ENCODE assay signal across 10 mouse cellular contexts in the genomic region with DNA sequence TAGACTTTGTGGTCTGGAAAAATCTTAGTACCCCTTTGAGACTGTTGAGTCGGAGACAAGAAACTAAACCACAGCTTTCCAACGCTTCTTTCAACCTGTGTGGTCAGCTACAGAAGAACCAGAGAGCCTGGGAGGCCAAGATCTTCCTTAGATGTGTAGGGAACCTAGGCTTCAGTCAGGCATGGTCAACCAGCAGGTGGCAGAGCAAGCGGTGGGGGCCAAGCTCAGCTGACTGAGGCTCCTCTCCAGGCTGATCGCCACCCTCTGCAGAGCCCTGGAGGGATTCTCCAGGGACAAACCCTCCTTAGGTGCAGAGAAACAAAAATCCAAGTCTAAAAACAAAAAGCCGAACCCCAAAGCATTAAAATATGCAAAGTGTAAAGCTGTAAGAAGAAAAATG. TPM values are rescaled to one million over a fixed set of nuclear protein-coding genes. Genes with fewer than 3 reads are reported as not detected.
DNase-seq lines count a peak whose midpoint lies in the region; ATAC-seq lines count a peak whose summit lies in the region.
"Had no signal": no experiment of that assay in that cellular context is flagged by ENCODE, and none has a peak within 500 bp of the region (broad histone marks: within the 10 kb centered on the region; RNA-seq: fewer than 3 reads in every experiment).

No protein-coding gene starts in this region.

- 63% methylated on average over 5 of the region's 5 CpGs for WGBS in neural tube, embryonic 15.5 days

- H3K4me3 ChIP-seq in neural tube, embryonic 15.5 days (replicated peaks) = no peak overlapping the region
- H3K4me3 ChIP-seq: erythroblast, embryonic 14.5 days; limb, embryonic 12.5 days had no signal

- no peaks in the 10 kb centered on the region for H3K27me3 ChIP-seq in neural tube, embryonic 15.5 days (replicated peaks)
- H3K27me3 ChIP-seq: limb, embryonic 12.5 days had no signal

- H3K9ac ChIP-seq in neural tube, embryonic 15.5 days (replicated peaks) = no peak overlapping the region
- H3K9ac ChIP-seq: limb, embryonic 12.5 days had no signal

- peak; percentile 90 for DNase-seq in heart, adult 11 months
- no peak for DNase-seq in heart, postnatal 25 days (ENCODE audit: low spot score)
- peak; percentile 47 for DNase-seq in A20 (ENCODE audit: low read depth, low spot score)
- peak; percentile 81 for DNase-seq in adrenal gland, postnatal 14 days
- DNase-seq in kidney, postnatal 14 days = peak; percentile 58
- peak; percentile 16 to 69 for DNase-seq in spleen, postnatal 10 days (ENCODE audit: low spot score in 2 of 2)
- DNase-seq in cerebellum, adult 9-10 months = no peak

- no peak for ATAC-seq in neural tube, embryonic 15.5 days (ENCODE audit: low FRiP score)

- H3K36me3 ChIP-seq in neural tube, embryonic 15.5 days = no peaks in the 10 kb centered on the region
- H3K36me3 ChIP-seq: limb, embryonic 12.5 days had no signal

- no peaks in the 10 kb centered on the region for H3K4me1 ChIP-seq in neural tube, embryonic 15.5 days
- H3K4me1 ChIP-seq: limb, embryonic 12.5 days had no signal

- intact Hi-C loops in heart, postnatal 25 days (cut with DNase I) = loop anchor here (1.0 to 2.0 kb wide), 2 partner anchors 41 to 112 kb away; no protein-coding TSS in a partner anchor

- no peak overlapping the region for H3K4me2 ChIP-seq in neural tube, embryonic 15.5 days
- H3K4me2 ChIP-seq: limb, embryonic 12.5 days had no signal

- H3K9me3 ChIP-seq in neural tube, embryonic 15.5 days (replicated peaks) = no peaks in the 10 kb centered on the region
- H3K9me3 ChIP-seq: limb, embryonic 12.5 days had no signal

- no peak overlapping the region for H3K27ac ChIP-seq in neural tube, embryonic 15.5 days (replicated peaks)
- H3K27ac ChIP-seq: limb, embryonic 12.5 days had no signal

RNA-seq across cellular contexts. Expression of a gene that starts 13.4 kb away (rescaled TPM):
- total RNA-seq in heart, postnatal 25 days (2021) = 100 to 1,000 TPM; 240 to 246 TPM
- 146 and 152 TPM in 2 replicates for total RNA-seq in adrenal gland, postnatal 14 days (2021)
- polyA plus RNA-seq in neural tube, embryonic 15.5 days (2015; fragmentation: Nextera tagmentation; extraction: Ambion mirVana) = 98.4 and 142 TPM in 2 replicates

RNA-seq across cellular contexts. Expression of a gene that starts 31.3 kb away (rescaled TPM):
- total RNA-seq in heart, postnatal 25 days (2021) = 10 to 100 TPM; 11.4 to 13.4 TPM
- 8.3 and 12.2 TPM in 2 replicates for total RNA-seq in adrenal gland, postnatal 14 days (2021)
- polyA plus RNA-seq in neural tube, embryonic 15.5 days (2015; fragmentation: Nextera tagmentation; extraction: Ambion mirVana) = 0.56 and 2.7 TPM in 2 replicates
- polyA plus RNA-seq: erythroblast, embryonic 14.5 days had no signal

RNA-seq across cellular contexts. Expression of a gene that starts 51.3 kb away (rescaled TPM):
- 10 to 100 TPM; 10.6 to 10.9 TPM for total RNA-seq in heart, postnatal 25 days (2021)
- 104 and 106 TPM in 2 replicates for total RNA-seq in adrenal gland, postnatal 14 days (2021)
- polyA plus RNA-seq in neural tube, embryonic 15.5 days (2015; fragmentation: Nextera tagmentation; extraction: Ambion mirVana) = 33.1 and 37.1 TPM in 2 replicates

Comparison
In these comparisons a context has a peak if more than half of its experiments do, and no peak if none do; other contexts are left out.
1. DNase-seq: peak in heart, adult 11 months (single experiment), A20 (single experiment), adrenal gland, postnatal 14 days (single experiment), kidney, postnatal 14 days (single experiment) and spleen, postnatal 10 days (2 of 2); none in heart, postnatal 25 days (single experiment) and cerebellum, adult 9-10 months (single experiment).